Comparison of ENCODE assay signal across 10 mouse cellular contexts in the genomic region with DNA sequence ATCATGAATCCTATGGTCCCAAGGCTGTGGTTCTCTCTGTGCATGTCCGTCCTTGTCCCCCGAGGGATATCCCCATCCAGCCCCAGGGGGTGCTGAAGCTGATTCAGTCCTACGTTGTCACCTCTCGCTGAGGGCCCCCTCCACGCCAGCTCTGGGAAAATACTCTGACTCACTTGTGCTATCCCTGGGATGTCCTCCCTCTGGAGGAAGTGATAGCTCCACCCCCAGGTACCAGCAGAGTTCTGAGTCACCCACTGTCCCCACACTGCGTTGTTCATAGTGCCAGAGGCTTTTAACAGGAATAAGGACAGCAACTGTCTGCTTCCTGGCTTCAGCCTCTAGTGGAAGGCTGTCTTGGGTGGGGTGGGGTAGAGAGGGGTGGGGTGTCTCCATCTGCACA. TPM values are rescaled to one million over a fixed set of nuclear protein-coding genes. Genes with fewer than 3 reads are reported as not detected.
A peak's percentile ranks its signal among the peaks of the same experiment; 100 is the strongest.
DNase-seq lines count a peak whose midpoint lies in the region; TF ChIP-seq lines count a peak whose summit lies in the region.
"Had no signal": no experiment of that assay in that cellular context is flagged by ENCODE, and none has a peak within 500 bp of the region (broad histone marks: within the 10 kb centered on the region; RNA-seq: fewer than 3 reads in every experiment).

No protein-coding gene starts in this region.

- intact Hi-C loops in gastrocnemius, postnatal 36 days (cut with DNase I) = no loop called here
- intact Hi-C loops in left cerebral cortex, postnatal 36 days (cut with DNase I) = no loop called here

- no peak for TF ChIP-seq CTCF in bone marrow, adult 2 months (IDR thresholded peaks at IDR 0.05; ENCODE audit: control insufficient read depth, insufficient read depth, low read length)
- no peak for TF ChIP-seq CTCF in thymus, adult 2 months (IDR thresholded peaks at IDR 0.05; ENCODE audit: borderline replicate concordance, control insufficient read depth, extremely low read depth, insufficient read depth, low read length, poor library complexity)

- TF ChIP-seq POLR2A in bone marrow, adult 2 months (IDR thresholded peaks at IDR 0.05; ENCODE audit: borderline replicate concordance, control insufficient read depth, low read depth, low read length) = no peak
- TF ChIP-seq POLR2A in myocyte (IDR thresholded peaks at IDR 0.05; ENCODE audit: insufficient read length, low read depth) = no peak
- no peak for TF ChIP-seq POLR2A in thymus, adult 2 months (IDR thresholded peaks at IDR 0.05; ENCODE audit: control insufficient read depth, extremely low read depth, insufficient read depth, low read length, poor library complexity)

- H3ac ChIP-seq in myocyte (ENCODE audit: control insufficient read depth, insufficient read length) = no peak overlapping the region

- peak; percentile 8 for DNase-seq in gastrocnemius, adult 18-20 months (ENCODE audit: low spot score)
- DNase-seq in gastrocnemius, postnatal 36 days = no peak
- peak; percentile 57 to 73 for DNase-seq in left cerebral cortex, postnatal 36 days (ENCODE audit: low spot score in 2 of 2)
- DNase-seq in cerebellum, adult 9-10 months = no peak
- DNase-seq in thymus, adult 2 months = no peak
- no peak for DNase-seq in layer of hippocampus, postnatal 14 days (ENCODE audit: low spot score in 2 of 2)
- DNase-seq: midbrain, embryonic 14.5 days had no signal

- H3K4me3 ChIP-seq in bone marrow, adult 2 months (replicated peaks; ENCODE audit: control insufficient read depth, low read depth, low read length) = no peak overlapping the region
- no peak overlapping the region for H3K4me3 ChIP-seq in myocyte
- H3K4me3 ChIP-seq in thymus, adult 2 months (ENCODE audit: control insufficient read depth, insufficient read depth, low read length) = no peak overlapping the region

- H3K79me2 ChIP-seq in myocyte (ENCODE audit: control insufficient read depth, insufficient read depth) = no peaks in the 10 kb centered on the region

- no peaks in the 10 kb centered on the region for H3K27me3 ChIP-seq in myocyte (ENCODE audit: control insufficient read depth, insufficient read depth, insufficient read length)
- H3K27me3 ChIP-seq in thymus, adult 2 months (ENCODE audit: control insufficient read depth, insufficient read depth, low read length) = no peaks in the 10 kb centered on the region

- H3K36me3 ChIP-seq in myocyte (ENCODE audit: control insufficient read depth, insufficient read depth) = no peaks in the 10 kb centered on the region
- no peaks in the 10 kb centered on the region for H3K36me3 ChIP-seq in thymus, adult 2 months (ENCODE audit: control insufficient read depth, insufficient read depth, low read length)

- peak overlapping the region; percentile 32; the same call in 1 of the 2 replicates for H3K27ac ChIP-seq in bone marrow, adult 2 months (ENCODE audit: control insufficient read depth, insufficient read depth, low read depth, low read length, poor library complexity)
- no peak overlapping the region for H3K27ac ChIP-seq in thymus, adult 2 months (ENCODE audit: control insufficient read depth, insufficient read depth, low read length)
- H3K27ac ChIP-seq: kidney, postnatal 0 days had no signal

- WGBS in bone marrow, adult 2 months = 11% methylated on average over 6 of the region's 6 CpGs
- WGBS in thymus, adult 2 months = 30% methylated on average over 6 of the region's 6 CpGs

- peak overlapping the region; percentile 30 for H3K4me2 ChIP-seq in myocyte (ENCODE audit: low read depth)

- H3K4me1 ChIP-seq in bone marrow, adult 2 months (ENCODE audit: control insufficient read depth, insufficient read depth, low read length) = no peaks in the 10 kb centered on the region
- H3K4me1 ChIP-seq in thymus, adult 2 months (replicated peaks; ENCODE audit: control insufficient read depth, insufficient read depth, low read length) = peaks cover 11% of the 10 kb centered on the region

TF ChIP-seq in myocyte, 11 proteins besides CTCF, POLR2A, EP300 and RAD21:
- TF ChIP-seq SRF (IDR thresholded peaks at IDR 0.05; ENCODE audit: control insufficient read depth, insufficient read length, low read depth) = no peak
- no peak for TF ChIP-seq POLR2AphosphoS2 (IDR thresholded peaks at IDR 0.05; ENCODE audit: insufficient read length, low read depth)
- no peak for TF ChIP-seq E2F4 (IDR thresholded peaks at IDR 0.05; ENCODE audit: insufficient read depth)
- peak in 1 of 3 experiments; percentile 17 for TF ChIP-seq MYOD1 (IDR thresholded peaks at IDR 0.05; ENCODE audit: control insufficient read depth in 1 of 3, insufficient read length in 2 of 3, low read depth in 2 of 3)
- TF ChIP-seq CEBPB (IDR thresholded peaks at IDR 0.05; ENCODE audit: insufficient read depth, poor library complexity, severe bottlenecking) = no peak
TF ChIP-seq in myocyte: peak in this region for 1.

RNA-seq across cellular contexts. Expression of a gene that starts 5.1 kb away (rescaled TPM):
- total RNA-seq in gastrocnemius, adult 18-20 months (2021) = under 1 TPM in 1 of 2 experiments, not detected in 1; 0.18 TPM
- under 1 TPM in 1 of 2 experiments, not detected in 1; 0.08 TPM for total RNA-seq in gastrocnemius, postnatal 36 days (2021)
- polyA plus RNA-seq in bone marrow, adult 2 months (2011; ENCODE audit: insufficient read depth, insufficient read length, low replicate concordance, missing spikeins) = 0.67 TPM in 1 of 2 replicates, not detected in the other
- total RNA-seq in left cerebral cortex, postnatal 36 days (2021) = not detected
- not detected for polyA plus RNA-seq in myocyte (2012; fragmentation: generic; extraction: Trizol)
- polyA plus RNA-seq in thymus, adult 2 months (2012; rRNA removed) = 0.37 and 0.44 TPM in 2 replicates
- total RNA-seq in layer of hippocampus, postnatal 14 days (2021) = not detected

RNA-seq across cellular contexts. Expression of a gene that starts 17.3 kb away (rescaled TPM):
- total RNA-seq in gastrocnemius, adult 18-20 months (2021) = 1 to 10 TPM; 2.3 to 2.5 TPM
- total RNA-seq in gastrocnemius, postnatal 36 days (2021) = 1 to 10 TPM; 1.5 to 2.0 TPM
- 0.36 and 0.42 TPM in 2 replicates for polyA plus RNA-seq in bone marrow, adult 2 months (2011; ENCODE audit: insufficient read depth, insufficient read length, low replicate concordance, missing spikeins)
- 10 to 100 TPM; 13.2 to 15.4 TPM for total RNA-seq in left cerebral cortex, postnatal 36 days (2021)
- 1.5 TPM for polyA plus RNA-seq in myocyte (2012; fragmentation: generic; extraction: Trizol)
- polyA plus RNA-seq in thymus, adult 2 months (2012; rRNA removed) = 0.23 and 0.31 TPM in 2 replicates
- 10 to 100 TPM; 12.6 to 13.4 TPM for total RNA-seq in layer of hippocampus, postnatal 14 days (2021)

RNA-seq across cellular contexts. Expression of a gene that starts 36.8 kb away (rescaled TPM):
- total RNA-seq in gastrocnemius, adult 18-20 months (2021) = not detected
- total RNA-seq in gastrocnemius, postnatal 36 days (2021) = not detected
- not detected in 2 replicates for polyA plus RNA-seq in bone marrow, adult 2 months (2011; ENCODE audit: insufficient read depth, insufficient read length, low replicate concordance, missing spikeins)
- total RNA-seq in left cerebral cortex, postnatal 36 days (2021) = not detected
- polyA plus RNA-seq in myocyte (2012; fragmentation: generic; extraction: Trizol) = not detected
- not detected in 2 replicates for polyA plus RNA-seq in thymus, adult 2 months (2012; rRNA removed)
- total RNA-seq in layer of hippocampus, postnatal 14 days (2021) = 1 to 10 TPM; 1.2 to 1.3 TPM

Comparison
In these comparisons a context has a peak if more than half of its experiments do, and no peak if none do; other contexts are left out.
1. DNase-seq: peak in gastrocnemius, adult 18-20 months (single experiment) and left cerebral cortex, postnatal 36 days (2 of 2); none in gastrocnemius, postnatal 36 days (0 of 2), cerebellum, adult 9-10 months (single experiment), thymus, adult 2 months (single experiment) and layer of hippocampus, postnatal 14 days (0 of 2).